Mouse (Mus musculus) hindbrain, postnatal 0 days (tissue): Measurements from ENCODE around the gene Taok3. TPM values are rescaled to one million over a fixed set of nuclear protein-coding genes. Genes with fewer than 3 reads are reported as not detected.
A peak's percentile ranks its signal among the peaks of the same experiment; 100 is the strongest.

ENCODE experiments used
- ATAC-seq: fragments of 200-750 bp; cut with Nextera tagmentation; 2 replicates; pipeline ENCODE4 v1.8.0; 2017; ENCODE audit warnings: mild to moderate bottlenecking, moderate TSS enrichment, moderate library complexity
- DNase-seq: peaks from one replicate; pipeline ENCODE4 v3.0.0-alpha.2; 2015; ENCODE audit warnings: low spot score
- H3K27ac ChIP-seq: fragments of 300-500 bp; sonication (generic); 2 replicates; pipeline ENCODE4 v1.5.1; 2014; ENCODE audit warnings: mild to moderate bottlenecking
- H3K27me3 ChIP-seq: fragments of 300-500 bp; sonication (generic); 2 replicates; pipeline ENCODE4 v1.6.1; 2014; ENCODE audit warnings: low read length, mixed read lengths; ENCODE audit not compliant: insufficient read depth
- H3K36me3 ChIP-seq: fragments of 300-500 bp; sonication (generic); 2 replicates; pipeline ENCODE4 v1.6.1; 2014; ENCODE audit warnings: low read length, mixed read lengths; ENCODE audit not compliant: insufficient read depth
- H3K4me1 ChIP-seq: fragments of 300-500 bp; sonication (generic); 2 replicates; pipeline ENCODE4 v1.6.1; 2014; ENCODE audit warnings: antibody characterized with exemption, low read length, mixed read lengths; ENCODE audit not compliant: insufficient read depth
- H3K4me2 ChIP-seq: fragments of 300-500 bp; sonication (generic); 2 replicates; pipeline ENCODE4 v1.6.1; 2014; ENCODE audit warnings: low read depth, mild to moderate bottlenecking, low read length, moderate library complexity, mixed read lengths
- H3K4me3 ChIP-seq: fragments of 300-500 bp; sonication (generic); 2 replicates; pipeline ENCODE4 v1.5.1; 2014; ENCODE audit warnings: low read length
- H3K9ac ChIP-seq: fragments of 300-500 bp; sonication (generic); replicated peaks from 2 replicates; pipeline ENCODE4 v1.6.1; 2014; ENCODE audit warnings: mild to moderate bottlenecking, low read length, moderate library complexity, mixed read lengths
- H3K9me3 ChIP-seq: fragments of 300-500 bp; sonication (generic); 2 replicates; pipeline ENCODE4 v1.6.1; 2016; ENCODE audit warnings: low read length, mixed read lengths
- CTCF ChIP-seq: IDR thresholded peaks from 2 replicates; pipeline ENCODE4 v1.5.1; 2016; ENCODE audit warnings: antibody characterized with exemption, control low read depth, low read depth
- WGBS: fragments of 180-500 bp; shearing (Covaris S2); extraction: QIAGEN DNeasy Blood & Tissue Kit; methylation state at CpG from one replicate; pipeline ENCODE4 v1.1.7; 2014; 5-methylcytosine and 5-hydroxymethylcytosine counted together
- polyA plus RNA-seq: library from polyadenylated mRNA; unstranded; fragments of >200 nt; fragmentation: Nextera tagmentation; extraction: Ambion mirVana; gene quantifications from 2 replicates; pipeline ENCODE4 v1.2.1, GENCODE M21; 2015
- total RNA-seq: library from RNA; depleted of rRNA; stranded (reverse); fragments of >200 nt; gene quantifications from 2 replicates; pipeline ENCODE4 v1.2.3, GENCODE M21; 2014

Gene Taok3
- total and polyA plus RNA-seq, 2 experiments from 2014 or later = 21.0 to 50.2 TPM

DNA sequence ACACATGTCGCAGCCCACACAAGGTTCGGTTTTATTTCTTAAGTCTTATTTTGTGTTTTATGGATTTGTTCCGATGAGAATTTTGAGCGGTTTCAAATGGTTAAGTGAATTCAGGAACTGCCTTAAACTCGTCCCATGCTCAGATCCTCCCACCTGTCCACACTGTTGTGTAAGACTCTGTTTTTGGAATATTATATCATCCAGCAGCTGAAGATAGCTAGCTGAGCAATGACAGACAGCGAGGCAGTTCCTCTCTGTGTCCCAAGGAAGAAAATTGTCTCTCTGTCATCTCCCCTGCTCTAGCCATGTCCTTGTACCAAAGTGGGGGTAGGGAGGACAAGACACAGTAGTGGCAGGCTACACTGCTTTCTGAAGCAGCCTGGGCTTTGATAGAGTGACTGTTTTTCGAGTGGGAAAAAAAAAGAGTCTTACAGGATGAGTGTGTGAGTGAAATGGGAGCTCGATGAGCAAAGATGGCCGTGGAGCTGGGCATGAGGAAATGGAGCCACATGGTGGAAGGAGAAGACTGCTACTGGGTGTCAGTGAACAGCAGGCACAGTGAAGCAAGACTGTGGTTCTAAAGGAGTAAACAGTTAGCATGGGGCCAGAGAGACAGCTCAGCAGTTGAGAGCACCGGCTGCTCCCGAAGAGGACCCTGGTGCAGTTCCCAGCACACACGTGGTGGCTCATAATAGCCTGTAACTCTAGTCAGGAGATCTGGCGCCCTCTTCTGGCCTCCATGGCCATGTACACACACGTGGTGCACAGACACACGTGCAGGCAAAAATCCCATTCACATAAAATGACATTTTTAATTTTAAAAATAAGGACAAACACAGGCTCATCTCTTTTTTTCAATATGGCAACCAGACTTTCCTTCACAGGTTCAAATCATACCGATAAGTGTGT lies 27.5 kb downstream of the Taok3 start:
- no peaks in the 10 kb centered on the region for H3K36me3 ChIP-seq
- DNase-seq (no peak), ATAC-seq (no peak)
- H3K9ac ChIP-seq = no peak overlapping the region
- H3K27ac ChIP-seq = no peak overlapping the region
- 93% methylated on average over 16 of the region's 16 CpGs for WGBS
- no peak for TF ChIP-seq CTCF
- no peak overlapping the region for H3K4me2 ChIP-seq
- no peaks in the 10 kb centered on the region for H3K9me3 ChIP-seq
- H3K27me3 ChIP-seq = no peaks in the 10 kb centered on the region
- no peaks in the 10 kb centered on the region for H3K4me1 ChIP-seq
- no peak overlapping the region for H3K4me3 ChIP-seq

DNA sequence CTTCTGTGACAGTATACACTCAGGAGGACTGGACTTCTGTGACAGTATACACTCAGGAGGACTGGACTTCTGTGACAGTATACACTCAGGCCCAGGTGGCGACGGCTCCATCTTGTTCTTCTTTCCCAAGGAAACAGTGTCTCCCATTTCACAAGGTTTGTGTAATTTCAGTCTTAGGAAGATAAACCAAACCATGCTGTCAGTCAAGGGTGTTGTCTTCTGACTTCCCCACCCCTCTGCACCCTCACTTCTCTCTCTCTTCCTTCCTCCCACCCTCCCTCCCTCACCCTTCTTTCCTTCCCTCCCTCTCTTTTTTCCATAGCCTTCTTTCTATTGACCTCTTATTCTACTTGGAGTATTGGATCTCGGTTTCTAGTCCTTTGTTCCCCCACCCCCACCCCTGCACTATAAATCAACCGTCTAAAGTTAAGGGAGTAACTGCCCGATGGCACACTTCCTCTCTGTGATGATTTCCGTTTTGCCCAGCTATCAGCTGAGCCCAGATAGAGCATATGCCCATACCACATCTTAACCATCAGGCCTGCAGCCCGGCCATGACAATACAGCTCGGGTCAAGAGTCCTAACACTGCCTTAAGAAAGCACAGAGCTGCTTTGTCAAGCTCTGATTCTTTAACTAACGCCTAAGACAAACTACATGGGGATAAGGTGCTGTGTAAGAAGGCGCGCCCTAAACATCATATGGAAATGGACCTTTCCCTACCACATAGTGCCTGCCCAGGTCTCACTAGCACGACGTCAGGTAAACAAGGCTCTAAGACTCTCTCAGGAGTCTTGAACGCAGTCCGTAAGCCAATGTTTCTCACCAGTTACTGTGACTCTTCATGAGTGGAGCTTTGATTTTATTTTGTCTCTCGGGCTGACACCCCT lies 29.4 kb downstream of the Taok3 start:
- TF ChIP-seq CTCF = no peak
- H3K9ac ChIP-seq = no peak overlapping the region
- 83% methylated on average over 16 of the region's 16 CpGs for WGBS
- ATAC-seq (no peak), DNase-seq (no peak)
- no peak overlapping the region for H3K4me2 ChIP-seq
- H3K4me3 ChIP-seq = no peak overlapping the region
- no peaks in the 10 kb centered on the region for H3K9me3 ChIP-seq
- H3K27ac ChIP-seq = no peak overlapping the region
- no peaks in the 10 kb centered on the region for H3K27me3 ChIP-seq
- no peaks in the 10 kb centered on the region for H3K4me1 ChIP-seq
- H3K36me3 ChIP-seq = no peaks in the 10 kb centered on the region

DNA sequence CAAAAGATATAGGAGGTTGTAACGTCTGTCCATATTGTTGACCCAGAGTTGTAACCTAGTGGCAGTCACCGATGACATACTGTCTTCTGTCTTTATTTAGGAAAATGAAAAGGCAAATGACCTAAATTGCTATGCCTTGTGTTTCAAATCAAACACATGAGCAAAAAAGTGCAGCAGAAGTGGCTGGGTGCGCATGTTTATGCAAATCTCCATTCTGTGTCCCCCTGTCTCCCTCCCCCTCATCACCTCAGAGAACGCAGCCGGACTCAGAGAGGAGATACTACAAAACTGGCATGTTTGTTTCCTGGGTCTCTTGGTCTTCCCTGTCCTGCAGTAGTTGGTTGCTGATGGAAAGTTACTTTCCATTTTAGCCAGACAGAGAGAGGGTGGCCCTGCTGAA lies 30.1 kb downstream of the Taok3 start:
- no peak for DNase-seq
- ATAC-seq = no peak
- Histone ChIP-seq H3K36me3 (no peaks in the 10 kb centered on the region), H3K9me3 (no peaks in the 10 kb centered on the region), H3K4me2 (no peak overlapping the region), H3K9ac (no peak overlapping the region), H3K27me3 (no peaks in the 10 kb centered on the region), H3K4me3 (no peak overlapping the region), H3K27ac (no peak overlapping the region), H3K4me1 (no peaks in the 10 kb centered on the region)
- WGBS = 82% methylated on average over 5 of the region's 5 CpGs
- TF ChIP-seq CTCF = no peak

DNA sequence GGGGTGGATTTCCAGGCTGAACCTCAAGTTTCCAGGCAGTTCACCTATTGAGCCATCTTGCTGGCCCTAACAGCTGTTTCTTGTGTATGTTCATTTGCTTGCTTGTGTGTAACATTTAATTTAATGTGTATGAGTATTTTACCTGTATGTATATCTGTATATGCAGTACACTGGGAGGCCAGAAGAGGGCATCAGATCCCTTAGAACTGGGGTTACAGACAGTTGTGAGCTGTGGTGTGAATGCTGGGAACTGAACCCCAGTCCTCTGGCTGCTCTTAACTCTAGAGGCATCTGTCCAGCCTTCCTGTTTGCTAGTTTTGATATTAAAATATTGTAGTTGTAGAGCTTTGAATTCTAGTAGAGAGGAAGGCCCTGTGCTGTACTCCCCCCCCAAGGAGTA lies 33.0 kb downstream of the Taok3 start:
- H3K4me3 ChIP-seq = no peak overlapping the region
- no peak for ATAC-seq

DNA sequence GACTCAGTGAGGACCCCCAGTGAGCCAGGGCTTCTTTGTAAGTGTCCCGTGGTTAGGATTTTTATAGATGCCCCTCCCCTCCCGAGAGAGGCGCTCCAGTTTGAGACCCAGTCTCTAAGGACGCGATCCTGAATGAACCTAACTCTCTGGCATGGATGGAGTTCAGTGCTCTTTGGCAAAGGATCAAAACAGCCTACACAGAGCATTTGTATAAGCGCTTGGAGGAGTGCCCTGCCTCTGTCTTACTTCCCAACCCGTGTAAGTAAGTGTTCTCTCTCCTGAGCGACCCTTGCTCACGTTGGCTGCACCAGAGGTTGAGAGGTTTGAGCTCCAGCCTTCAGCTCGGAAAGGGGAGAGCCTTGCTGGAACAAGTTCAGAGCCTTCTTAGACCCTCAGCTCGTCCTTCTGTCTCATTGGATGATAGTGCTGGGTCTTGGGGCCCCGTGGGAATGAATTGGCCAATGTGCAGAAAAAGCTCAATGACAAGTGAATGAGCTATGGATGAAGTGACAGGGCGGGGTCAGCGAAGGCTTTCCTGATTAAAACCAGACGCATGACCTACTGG lies 33.7 kb downstream of the Taok3 start:
- H3K36me3 ChIP-seq = no peaks in the 10 kb centered on the region
- no peak overlapping the region for H3K4me2 ChIP-seq
- no peak overlapping the region for H3K4me3 ChIP-seq
- H3K27ac ChIP-seq = no peak overlapping the region
- 63% methylated on average over 15 of the region's 15 CpGs for WGBS
- ATAC-seq (no peak), DNase-seq (peak; percentile 57)
- no peaks in the 10 kb centered on the region for H3K27me3 ChIP-seq
- H3K9ac ChIP-seq = no peak overlapping the region
- no peaks in the 10 kb centered on the region for H3K4me1 ChIP-seq
- no peaks in the 10 kb centered on the region for H3K9me3 ChIP-seq
- TF ChIP-seq CTCF = no peak

More for the DNA sequence above, 33.0 kb downstream of the Taok3 start:
- Histone ChIP-seq H3K9me3 (no peaks in the 10 kb centered on the region), H3K27me3 (no peaks in the 10 kb centered on the region), H3K4me2 (no peak overlapping the region), H3K4me1 (no peaks in the 10 kb centered on the region), H3K9ac (no peak overlapping the region), H3K36me3 (no peaks in the 10 kb centered on the region), H3K27ac (no peak overlapping the region)
- no peak for TF ChIP-seq CTCF
- DNase-seq = no peak

DNA sequence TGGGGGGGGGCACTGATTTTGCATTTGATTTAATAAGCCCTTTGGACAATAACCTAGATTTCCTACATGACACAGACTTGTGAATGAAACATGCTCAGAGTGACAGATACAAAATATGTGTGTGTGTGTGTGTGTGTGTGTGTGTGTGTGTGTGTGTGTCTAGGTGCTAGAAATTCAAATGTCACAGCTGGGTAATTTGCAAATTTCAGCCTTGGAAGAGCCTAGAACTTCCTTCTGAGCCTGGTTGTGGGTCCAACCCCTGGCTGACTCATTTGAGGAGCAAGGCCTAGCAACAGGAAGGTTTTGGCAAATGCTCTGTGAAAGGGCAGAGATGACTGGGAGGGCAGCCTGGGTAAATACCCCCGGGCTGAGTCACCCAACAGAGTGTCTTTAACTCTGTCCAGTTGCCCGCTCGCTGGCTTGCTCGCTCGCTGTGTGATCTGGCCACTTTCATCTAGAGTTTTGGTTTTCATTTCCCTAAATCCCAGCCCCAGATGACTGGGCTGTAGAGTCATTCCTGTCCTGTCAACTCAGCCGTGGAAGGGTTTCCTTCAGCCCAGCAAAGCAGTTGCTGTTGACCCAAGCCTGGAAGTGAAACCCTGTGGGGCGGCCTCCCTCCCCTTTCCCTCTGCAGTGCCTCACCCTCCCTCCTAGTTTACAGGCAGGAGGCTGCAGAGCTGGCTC lies 38.5 kb downstream of the Taok3 start:
- Histone ChIP-seq H3K4me1 (no peaks in the 10 kb centered on the region), H3K27ac (no peak overlapping the region), H3K27me3 (no peaks in the 10 kb centered on the region), H3K36me3 (no peaks in the 10 kb centered on the region), H3K9ac (no peak overlapping the region), H3K4me3 (no peak overlapping the region), H3K4me2 (no peak overlapping the region), H3K9me3 (no peaks in the 10 kb centered on the region)
- no peak for DNase-seq
- 81% methylated on average over 7 of the region's 7 CpGs for WGBS
- no peak for ATAC-seq
- no peak for TF ChIP-seq CTCF
